Mouse (Mus musculus) bone marrow, adult 2 months (tissue): ENCODE measurements around the gene Acaca. TPM values are rescaled to one million over a fixed set of nuclear protein-coding genes. Genes with fewer than 3 reads are reported as not detected.

ENCODE experiments used
- H3K27ac ChIP-seq: fragments of 200-500 bp; 2 replicates; pipeline ENCODE4 v1.5.1; 2012; ENCODE audit warnings: low read depth, mild to moderate bottlenecking, control low read depth, inconsistent platforms, low read length; ENCODE audit not compliant: control insufficient read depth, poor library complexity, insufficient read depth
- H3K4me1 ChIP-seq: fragments of 200-500 bp; 2 replicates; pipeline ENCODE4 v1.6.1; 2011; ENCODE audit warnings: low read length; ENCODE audit not compliant: control insufficient read depth, insufficient read depth
- H3K4me3 ChIP-seq: fragments of 200-500 bp; replicated peaks from 2 replicates; pipeline ENCODE3; 2011; ENCODE audit warnings: mild to moderate bottlenecking, low read depth, low read length, control low read depth; ENCODE audit not compliant: control insufficient read depth
- CTCF ChIP-seq: fragments of 200-500 bp; IDR thresholded peaks from 2 replicates; pipeline ENCODE4 v1.5.1; 2011; ENCODE audit warnings: low read length, control low read depth; ENCODE audit not compliant: control insufficient read depth, insufficient read depth
- POLR2A ChIP-seq: fragments of 200-500 bp; IDR thresholded peaks from 2 replicates; pipeline ENCODE4 v1.6.1; 2011; ENCODE audit warnings: low read depth, mild to moderate bottlenecking, control low read depth, low read length, borderline replicate concordance; ENCODE audit not compliant: control insufficient read depth
- WGBS: fragments of 180-500 bp; shearing (Covaris S2); methylation state at CpG from one replicate; pipeline ENCODE4 v1.1.7; 2018; 5-methylcytosine and 5-hydroxymethylcytosine counted together
- polyA plus RNA-seq: library from polyadenylated mRNA; stranded (reverse); fragments of >200 nt; gene quantifications from 2 replicates; pipeline ENCODE4 v1.2.4, GENCODE M21; 2011; ENCODE audit warnings: low replicate concordance; ENCODE audit not compliant: missing spikeins, insufficient read depth, insufficient read length

The Acaca gene
- polyA plus RNA-seq, 1 experiment = 5.5 TPM

GRCm38 (mm10) chr11:84188530-84188929, 59.1 kb downstream of the Acaca start:
- H3K27ac ChIP-seq = no peak overlapping the region
- 66% methylated on average over 3 of the region's 3 CpGs for WGBS
- H3K4me1 ChIP-seq = no peaks in the 10 kb centered on the region
- H3K4me3 ChIP-seq = no peak overlapping the region
- TF ChIP-seq POLR2A (no peak), CTCF (no peak)

DNA sequence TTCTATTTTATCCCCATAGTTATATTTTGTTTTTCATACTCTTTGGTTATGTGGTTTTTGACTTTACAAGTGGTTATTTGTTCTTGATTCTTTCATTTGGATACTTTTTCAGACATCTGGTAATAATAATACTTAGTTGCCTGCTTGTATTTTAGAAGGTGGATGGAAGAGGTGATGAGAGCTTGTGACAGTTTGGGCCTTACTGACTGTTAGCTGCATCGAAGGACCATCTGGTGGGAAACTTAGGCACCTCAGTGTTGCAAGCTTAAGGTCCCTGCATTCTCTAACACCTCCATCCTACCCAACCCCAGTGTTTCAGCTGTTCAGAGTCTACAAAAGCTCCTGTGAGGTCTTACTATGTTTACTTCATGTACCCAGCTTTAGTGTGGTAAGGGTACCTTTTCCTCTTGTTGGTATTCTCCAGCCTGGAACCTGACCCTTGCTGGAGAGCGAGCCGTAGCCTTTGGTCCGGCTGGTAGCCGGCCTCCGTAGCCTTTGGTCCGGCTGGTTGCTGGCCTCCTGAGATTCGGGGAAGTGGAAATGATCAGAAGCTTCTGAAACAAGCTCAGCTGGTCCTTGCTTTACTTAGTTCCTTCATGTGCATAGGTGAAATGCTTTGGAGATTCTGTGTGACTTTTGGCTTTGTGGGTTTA, 61.2 kb downstream of the Acaca start:
- no peak overlapping the region for H3K4me3 ChIP-seq
- 88% methylated on average over 8 of the region's 8 CpGs for WGBS
- no peaks in the 10 kb centered on the region for H3K4me1 ChIP-seq
- TF ChIP-seq POLR2A = no peak
- no peak for TF ChIP-seq CTCF
- H3K27ac ChIP-seq = no peak overlapping the region

- no peak for TF ChIP-seq POLR2A
- no peak for TF ChIP-seq CTCF
- Histone ChIP-seq H3K27ac (no peak overlapping the region), H3K4me1 (no peaks in the 10 kb centered on the region), H3K4me3 (no peak overlapping the region)
- WGBS = 92% methylated on average over 10 of the region's 10 CpGs
These were observed 63.8 kb downstream of the Acaca start for GRCm38 (mm10) chr11:84193249-84193648.

GRCm38 (mm10) chr11:84194751-84195150, 65.3 kb downstream of the Acaca start:
- Histone ChIP-seq H3K4me3 (no peak overlapping the region), H3K4me1 (no peaks in the 10 kb centered on the region), H3K27ac (no peak overlapping the region)
- TF ChIP-seq CTCF (no peak), POLR2A (no peak)
- 76% methylated on average over 3 of the region's 3 CpGs for WGBS

DNA sequence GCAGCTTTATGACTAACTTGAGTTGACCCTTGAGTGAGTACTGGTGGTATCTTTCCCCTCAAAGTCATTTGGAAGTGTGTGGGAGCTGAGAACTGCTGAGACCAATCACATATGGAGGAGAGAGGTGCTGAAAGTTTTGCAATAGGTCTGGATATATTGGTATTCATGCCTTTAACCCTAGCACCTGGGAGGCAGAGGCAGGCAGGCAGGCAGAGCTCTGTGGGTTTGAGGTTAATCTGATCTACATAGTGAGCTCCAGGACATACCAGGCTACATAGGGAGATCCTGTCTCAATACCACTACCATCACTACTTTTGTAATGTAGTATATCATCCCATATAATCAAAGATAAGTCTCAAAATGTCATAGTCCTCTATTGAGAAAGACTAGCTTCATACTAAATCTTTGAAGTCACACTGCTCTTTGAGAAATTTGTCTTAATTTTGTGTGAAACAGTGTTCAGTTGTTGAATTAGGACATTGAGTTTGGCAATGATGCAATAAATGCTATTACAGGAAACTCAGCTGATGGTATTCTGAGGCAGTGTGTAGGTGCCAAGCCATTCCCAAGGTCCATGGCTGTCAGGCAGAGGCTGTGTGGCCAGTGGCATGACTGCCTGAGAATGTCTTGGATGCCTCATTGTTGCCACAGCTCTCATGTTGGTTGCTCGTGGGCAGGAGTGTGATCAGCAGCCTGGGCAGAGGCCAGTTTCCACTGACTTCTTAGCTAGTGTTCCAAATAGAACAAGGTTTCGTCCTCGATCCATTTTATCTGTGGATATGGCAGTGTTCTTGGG, 68.3 kb downstream of the Acaca start:
- no peak overlapping the region for H3K4me3 ChIP-seq
- TF ChIP-seq CTCF (no peak), POLR2A (no peak)
- WGBS = 81% methylated on average over 3 of the region's 3 CpGs
- H3K4me1 ChIP-seq = no peaks in the 10 kb centered on the region
- no peak overlapping the region for H3K27ac ChIP-seq

GRCm38 (mm10) chr11:84205776-84206175, 76.3 kb downstream of the Acaca start:
- WGBS = 50% methylated on average over 4 of the region's 4 CpGs
- no peak overlapping the region for H3K4me3 ChIP-seq
- H3K4me1 ChIP-seq = no peaks in the 10 kb centered on the region; the same call in 1 of the 2 replicates
- no peak for TF ChIP-seq POLR2A
- no peak for TF ChIP-seq CTCF
- no peak overlapping the region for H3K27ac ChIP-seq

GRCm38 (mm10) chr11:84210876-84211275, 81.4 kb downstream of the Acaca start:
- TF ChIP-seq CTCF = no peak
- TF ChIP-seq POLR2A = no peak
- no peak overlapping the region for H3K4me3 ChIP-seq
- WGBS = 88% methylated on average over 6 of the region's 6 CpGs

GRCm38 (mm10) chr11:84218951-84219350, 89.5 kb downstream of the Acaca start:
- no peaks in the 10 kb centered on the region for H3K4me1 ChIP-seq
- H3K4me3 ChIP-seq = no peak overlapping the region
- TF ChIP-seq CTCF (no peak), POLR2A (no peak)
- WGBS = 87% methylated on average over 4 of the region's 4 CpGs
- H3K27ac ChIP-seq = no peak overlapping the region

More at GRCm38 (mm10) chr11:84210876-84211275, 81.4 kb downstream of the Acaca start:
- no peak overlapping the region for H3K27ac ChIP-seq
- H3K4me1 ChIP-seq = no peaks in the 10 kb centered on the region
